Mouse (Mus musculus): ENCODE data around the gene Tenm2.

DNA sequence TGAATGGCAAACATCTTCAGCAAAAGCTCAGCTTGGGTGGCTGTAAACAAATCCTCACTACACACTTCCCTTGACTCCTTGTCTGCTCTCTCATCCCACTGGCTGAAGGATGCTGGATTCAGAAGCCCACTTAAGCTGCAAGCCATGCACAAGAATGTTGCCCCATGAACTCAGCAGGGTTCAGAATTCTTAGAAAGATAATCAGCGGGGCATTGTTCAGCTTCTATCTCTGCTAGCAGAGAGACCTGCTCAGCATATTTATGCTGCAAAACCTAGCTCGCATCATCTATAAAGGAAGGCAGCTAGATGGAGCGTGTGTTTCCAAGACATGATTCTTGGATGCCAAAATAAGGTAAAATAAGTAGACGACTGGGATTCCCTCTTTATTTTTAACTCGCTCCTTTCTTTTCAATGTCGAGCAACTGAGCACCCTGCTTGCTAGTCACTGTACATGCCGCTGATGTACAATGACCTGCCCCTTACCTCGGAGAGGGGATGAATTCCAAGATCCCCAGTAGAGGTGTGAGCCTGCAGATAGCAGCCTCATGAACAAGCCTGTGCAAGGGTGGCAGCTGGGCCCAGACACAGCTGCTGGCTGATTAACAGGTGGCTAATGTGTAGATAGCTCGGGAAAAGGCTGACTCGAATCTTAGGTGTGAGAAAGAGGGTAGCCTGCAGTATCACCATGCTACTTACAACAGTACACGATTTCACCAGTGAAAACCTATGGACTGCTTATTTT, 686.2 kb downstream of the Tenm2 start:
- TF ChIP-seq POLR2A (IDR thresholded peaks at IDR 0.05; ENCODE audit: low read depth, low read length) (no peak), CTCF (IDR thresholded peaks at IDR 0.05; ENCODE audit: extremely low read depth, insufficient read length, insufficient replicate concordance, low read depth, low read length) (no peak)

Measured in small intestine, adult 2 months (tissue).